Mouse (Mus musculus) myocyte (in vitro differentiated cells): ENCODE measurements at regions not wholly inside any gene's neighbourhood (a gene's known extent, or its start where the extent isn't known, plus 50 kb on each side); places are given as distances from the start of the nearest gene placed in this dataset.

Experiments
- H3K27me3 ChIP-seq: one replicate; pipeline ENCODE4 v1.6.1; 2011; ENCODE audit not compliant: control insufficient read depth, insufficient read depth, insufficient read length
- H3K36me3 ChIP-seq: one replicate; pipeline ENCODE4 v1.6.1; 2011; ENCODE audit not compliant: control insufficient read depth, insufficient read depth
- H3K4me2 ChIP-seq: one replicate; pipeline ENCODE4 v1.6.1; 2011; ENCODE audit warnings: low read depth, control low read depth
- H3K4me3 ChIP-seq: one replicate; pipeline ENCODE4 v1.5.1; 2011; ENCODE audit warnings: mild to moderate bottlenecking, control low read depth, moderate library complexity
- H3K79me2 ChIP-seq: one replicate; pipeline ENCODE4 v1.6.1; 2011; ENCODE audit not compliant: control insufficient read depth, insufficient read depth
- H3ac ChIP-seq: one replicate; pipeline ENCODE4 v1.6.1; 2011; ENCODE audit not compliant: control insufficient read depth, insufficient read length
- CEBPB ChIP-seq: IDR thresholded peaks from 2 replicates; pipeline ENCODE4 v1.6.1; 2011; ENCODE audit warnings: mild to moderate bottlenecking, moderate library complexity; ENCODE audit not compliant: poor library complexity, insufficient read depth, severe bottlenecking
- E2F4 ChIP-seq: IDR thresholded peaks from one replicate; pipeline ENCODE4 v1.6.1; 2011; ENCODE audit warnings: mild to moderate bottlenecking, control low read depth, moderate library complexity; ENCODE audit not compliant: insufficient read depth
- MAX ChIP-seq: IDR thresholded peaks from one replicate; pipeline ENCODE4 v1.6.1; 2011; ENCODE audit warnings: low read depth, mild to moderate bottlenecking, control low read depth
- MYOD1 ChIP-seq, 3 experiments: IDR thresholded peaks; one replicate each; pipeline ENCODE4 v1.6.1; 2011; ENCODE audit warnings: control low read depth in 2 of 3, low read depth in 2 of 3, mild to moderate bottlenecking in 2 of 3, moderate library complexity in 1 of 3; ENCODE audit not compliant: insufficient read length in 2 of 3, control insufficient read depth in 1 of 3
- MYOG ChIP-seq, 3 experiments: IDR thresholded peaks; one replicate each; pipeline ENCODE4 v1.6.1; 2011; ENCODE audit warnings: control low read depth in 2 of 3, low read depth in 2 of 3, mild to moderate bottlenecking in 2 of 3; ENCODE audit not compliant: insufficient read length in 2 of 3, control insufficient read depth in 1 of 3, insufficient read depth in 1 of 3
- POLR2A ChIP-seq: IDR thresholded peaks from one replicate; pipeline ENCODE4 v1.6.1; 2011; ENCODE audit warnings: low read depth, mild to moderate bottlenecking, control low read depth, moderate library complexity; ENCODE audit not compliant: insufficient read length
- POLR2AphosphoS2 ChIP-seq: IDR thresholded peaks from one replicate; pipeline ENCODE4 v1.6.1; 2011; ENCODE audit warnings: low read depth, control low read depth; ENCODE audit not compliant: insufficient read length
- REST ChIP-seq: IDR thresholded peaks from one replicate; pipeline ENCODE4 v1.6.1; 2011; ENCODE audit warnings: mild to moderate bottlenecking, control low read depth, moderate library complexity; ENCODE audit not compliant: insufficient read depth, insufficient read length
- SRF ChIP-seq: IDR thresholded peaks from one replicate; pipeline ENCODE4 v1.6.1; 2011; ENCODE audit warnings: low read depth; ENCODE audit not compliant: control insufficient read depth, insufficient read length
- TCF12 ChIP-seq: IDR thresholded peaks from one replicate; pipeline ENCODE4 v1.6.1; 2011; ENCODE audit warnings: mild to moderate bottlenecking, control low read depth; ENCODE audit not compliant: poor library complexity, insufficient read depth, severe bottlenecking
- TCF3 ChIP-seq: IDR thresholded peaks from one replicate; pipeline ENCODE4 v1.6.1; 2011; ENCODE audit warnings: low read depth, control low read depth; ENCODE audit not compliant: insufficient read length
- USF1 ChIP-seq: IDR thresholded peaks from one replicate; pipeline ENCODE4 v1.6.1; 2011; ENCODE audit warnings: low read depth, mild to moderate bottlenecking, control low read depth, moderate library complexity

- Histone ChIP-seq H3K27me3 (no peaks in the 10 kb centered on the region), H3K79me2 (no peaks in the 10 kb centered on the region), H3ac (no peak overlapping the region), H3K36me3 (no peaks in the 10 kb centered on the region), H3K4me2 (no peak overlapping the region), H3K4me3 (no peak overlapping the region)
- TF ChIP-seq TCF12 (no peak), MAX (no peak), USF1 (no peak), TCF3 (no peak), CEBPB (no peak), MYOG (IDR thresholded peaks at IDR 0.05; ENCODE audit: control insufficient read depth in 1 of 3, insufficient read depth in 1 of 3, insufficient read length in 2 of 3, low read depth in 2 of 3) (no peak), SRF (no peak), REST (no peak), MYOD1 (IDR thresholded peaks at IDR 0.05; ENCODE audit: control insufficient read depth in 1 of 3, insufficient read length in 2 of 3, low read depth in 2 of 3) (no peak), POLR2A (no peak), POLR2AphosphoS2 (no peak), E2F4 (no peak)
Observed at GRCm38 (mm10) chr16:71923111-71923510, 385.0 kb upstream of the Robo1 start.

- no peaks in the 10 kb centered on the region for H3K79me2 ChIP-seq
- TF ChIP-seq USF1 (no peak), MYOD1 (IDR thresholded peaks at IDR 0.05; ENCODE audit: control insufficient read depth in 1 of 3, insufficient read length in 2 of 3, low read depth in 2 of 3) (no peak), MYOG (IDR thresholded peaks at IDR 0.05; ENCODE audit: control insufficient read depth in 1 of 3, insufficient read depth in 1 of 3, insufficient read length in 2 of 3, low read depth in 2 of 3) (no peak), CEBPB (no peak), E2F4 (no peak), REST (no peak), TCF12 (no peak), TCF3 (no peak)
- H3K36me3 ChIP-seq, result no peaks in the 10 kb centered on the region
- H3K4me3 ChIP-seq, result no peak overlapping the region
- H3K27me3 ChIP-seq, result no peaks in the 10 kb centered on the region
- no peak overlapping the region for H3ac ChIP-seq
- H3K4me2 ChIP-seq, result no peak overlapping the region
Observed at GRCm38 (mm10) chr16:71944165-71944564, 363.9 kb upstream of the Robo1 start.

GRCm38 (mm10) chr16:71944846-71945245 lies 363.3 kb upstream of the Robo1 start:
- H3K4me3 ChIP-seq, result no peak overlapping the region
- no peak overlapping the region for H3ac ChIP-seq
- H3K27me3 ChIP-seq, result no peaks in the 10 kb centered on the region
- H3K79me2 ChIP-seq, result no peaks in the 10 kb centered on the region
- H3K36me3 ChIP-seq, result no peaks in the 10 kb centered on the region
- no peak for TF ChIP-seq TCF12
- TF ChIP-seq POLR2A, result no peak
- no peak for TF ChIP-seq USF1
- no peak for TF ChIP-seq TCF3
- no peak for TF ChIP-seq MYOD1 (IDR thresholded peaks at IDR 0.05; ENCODE audit: control insufficient read depth in 1 of 3, insufficient read length in 2 of 3, low read depth in 2 of 3)
- no peak for TF ChIP-seq MAX
- TF ChIP-seq POLR2AphosphoS2, result no peak
- no peak overlapping the region for H3K4me2 ChIP-seq

- H3ac ChIP-seq, result no peak overlapping the region
- H3K79me2 ChIP-seq, result no peaks in the 10 kb centered on the region
- no peak overlapping the region for H3K4me2 ChIP-seq
- H3K4me3 ChIP-seq, result no peak overlapping the region
- no peaks in the 10 kb centered on the region for H3K27me3 ChIP-seq
- H3K36me3 ChIP-seq, result no peaks in the 10 kb centered on the region
- no peak for TF ChIP-seq POLR2AphosphoS2
Observed at GRCm38 (mm10) chr16:71952879-71953406, 355.2 kb upstream of the Robo1 start.

- Histone ChIP-seq H3K4me2 (no peak overlapping the region), H3K36me3 (no peaks in the 10 kb centered on the region), H3K79me2 (no peaks in the 10 kb centered on the region), H3ac (no peak overlapping the region), H3K27me3 (no peaks in the 10 kb centered on the region), H3K4me3 (no peak overlapping the region)
- TF ChIP-seq SRF, result no peak
- TF ChIP-seq POLR2AphosphoS2, result no peak
- no peak for TF ChIP-seq TCF3
- no peak for TF ChIP-seq MYOD1 (IDR thresholded peaks at IDR 0.05; ENCODE audit: control insufficient read depth in 1 of 3, insufficient read length in 2 of 3, low read depth in 2 of 3)
- TF ChIP-seq MAX, result no peak
- TF ChIP-seq USF1, result no peak
- no peak for TF ChIP-seq REST
- no peak for TF ChIP-seq E2F4
- no peak for TF ChIP-seq CEBPB
- TF ChIP-seq TCF12, result no peak
- no peak for TF ChIP-seq MYOG (IDR thresholded peaks at IDR 0.05; ENCODE audit: control insufficient read depth in 1 of 3, insufficient read depth in 1 of 3, insufficient read length in 2 of 3, low read depth in 2 of 3)
- no peak for TF ChIP-seq POLR2A
Observed at GRCm38 (mm10) chr16:71963579-71963978, 344.5 kb upstream of the Robo1 start.
